Mouse (Mus musculus) bone marrow macrophage, adult 2 months (primary cell): ENCODE results near the gene Znhit6. TPM values are rescaled to one million over a fixed set of nuclear protein-coding genes. Genes with fewer than 3 reads are reported as not detected.

ENCODE experiments used
- H3K27ac ChIP-seq: 2 replicates; pipeline ENCODE4 v1.5.1; 2012; ENCODE audit warnings: low read depth, low read length; ENCODE audit not compliant: insufficient read depth
- H3K4me1 ChIP-seq: 2 replicates; pipeline ENCODE4 v1.6.1; 2012; ENCODE audit warnings: low read length; ENCODE audit not compliant: control insufficient read depth, insufficient read depth
- H3K4me3 ChIP-seq: 2 replicates; pipeline ENCODE4 v1.5.1; 2012; ENCODE audit warnings: mild to moderate bottlenecking, low read length, moderate library complexity; ENCODE audit not compliant: insufficient read depth
- CTCF ChIP-seq: IDR thresholded peaks from 2 replicates; pipeline ENCODE4 v1.5.1; 2012; ENCODE audit warnings: low read depth, mild to moderate bottlenecking, low read length, moderate library complexity
- POLR2A ChIP-seq: IDR thresholded peaks from 2 replicates; pipeline ENCODE4 v1.6.1; 2012; ENCODE audit warnings: mild to moderate bottlenecking, low read depth, low read length, borderline replicate concordance
- polyA plus RNA-seq: library from polyadenylated mRNA; stranded (reverse); fragments of >200 nt; gene quantifications from 2 replicates; pipeline ENCODE4 v1.2.4, GENCODE M21; 2012; ENCODE audit not compliant: missing spikeins, insufficient read depth, insufficient read length

The Znhit6 gene
- polyA plus RNA-seq, 1 experiment, result 11.8 TPM

DNA sequence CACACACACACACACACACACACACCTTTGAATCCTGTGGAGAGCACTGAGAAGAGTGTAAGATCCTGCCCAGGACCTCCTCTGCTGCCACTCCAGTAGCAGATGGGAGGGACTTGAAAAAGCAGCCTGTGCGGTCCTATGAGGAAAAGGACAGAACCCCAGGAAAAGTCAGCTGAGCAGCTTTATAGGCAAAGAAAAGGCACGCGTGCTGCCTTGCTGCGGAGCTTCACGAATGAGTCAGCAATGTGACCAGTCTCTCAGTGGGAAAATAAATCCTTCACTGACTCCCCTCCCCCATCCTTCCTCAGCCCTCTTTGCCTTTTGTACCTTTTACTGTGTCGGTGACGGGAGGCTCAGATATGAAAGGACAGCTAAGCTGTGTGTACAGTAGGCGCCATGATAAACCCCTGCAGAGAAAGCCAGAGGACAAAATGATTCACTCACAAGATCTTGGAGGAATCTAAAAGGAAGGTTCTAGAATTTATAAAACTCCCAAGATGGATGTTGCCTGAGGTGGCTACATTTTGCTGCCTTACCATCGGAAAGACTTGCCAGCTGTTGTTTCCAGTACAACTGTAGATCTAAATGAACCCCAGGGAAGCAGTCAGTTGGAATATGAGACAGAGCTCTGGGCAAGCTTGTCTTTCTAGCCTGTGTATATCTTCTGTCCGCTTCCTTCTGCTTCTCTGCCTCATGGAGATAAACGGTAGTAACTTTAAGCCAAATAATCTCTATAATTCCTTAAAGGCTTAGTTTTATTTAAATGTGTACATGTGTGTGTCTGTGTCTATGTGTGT lies 26.6 kb downstream of the Znhit6 start:
- H3K4me1 ChIP-seq, result no peaks in the 10 kb centered on the region
- H3K27ac ChIP-seq, result no peak overlapping the region
- no peak overlapping the region for H3K4me3 ChIP-seq
- TF ChIP-seq POLR2A, result no peak
- TF ChIP-seq CTCF, result no peak

DNA sequence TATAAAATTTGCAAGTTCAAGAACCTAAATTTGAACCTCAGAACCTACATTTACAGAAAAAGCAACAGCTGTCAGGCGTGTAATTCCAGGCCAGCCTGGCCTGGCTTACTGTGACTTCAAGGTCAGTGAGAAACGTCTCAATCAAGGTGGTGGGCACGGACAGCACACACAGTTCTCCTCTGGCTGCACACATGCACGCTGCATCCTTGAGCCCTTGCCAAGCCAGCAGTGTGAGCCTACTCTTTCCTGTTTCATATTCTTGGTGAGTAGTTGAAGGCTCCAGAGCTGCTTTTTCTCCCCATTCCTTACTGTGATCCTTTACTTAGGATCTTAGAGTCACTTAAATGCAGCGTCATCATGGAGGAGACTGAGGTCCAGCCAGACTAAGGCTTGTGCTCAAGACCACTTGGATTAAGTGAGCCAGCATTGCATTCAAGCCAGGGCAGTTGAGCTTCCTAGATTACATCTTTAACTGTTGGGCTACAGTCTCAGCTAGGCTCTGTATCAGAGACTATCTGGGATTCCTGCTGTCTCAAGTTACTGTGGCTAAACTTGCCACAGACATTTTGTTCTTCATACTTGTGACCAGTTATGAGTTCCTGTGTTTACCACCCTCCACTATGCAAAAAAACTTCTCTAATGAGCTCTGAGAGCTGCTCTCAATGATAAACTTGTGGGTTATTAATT lies 29.6 kb downstream of the Znhit6 start:
- H3K4me3 ChIP-seq, result no peak overlapping the region
- 0 out of 2 replicates have a peak, but pooled peaks cover 3% of the 10 kb centered on the region for H3K4me1 ChIP-seq
- H3K27ac ChIP-seq, result no peak overlapping the region
- TF ChIP-seq POLR2A, result no peak
- no peak for TF ChIP-seq CTCF

DNA sequence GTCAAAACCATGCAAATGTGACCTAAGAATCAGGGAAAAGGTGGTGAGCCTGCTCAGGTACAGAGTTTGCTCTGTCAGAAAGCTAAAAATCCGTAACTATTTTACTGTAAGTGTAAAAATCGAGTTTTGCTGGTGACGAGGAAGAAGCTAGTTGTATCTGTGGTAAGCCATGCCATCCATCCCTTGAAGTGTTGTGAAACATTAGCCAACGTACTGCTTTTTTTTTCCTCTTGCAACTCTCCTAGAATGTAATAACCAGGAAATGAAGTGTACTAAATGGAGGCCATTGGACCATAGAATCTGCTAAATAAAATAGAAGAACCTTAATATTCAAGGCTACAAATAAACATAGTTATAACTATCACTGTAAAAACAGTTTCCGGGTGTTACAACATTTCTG lies 32.3 kb downstream of the Znhit6 start:
- 0 out of 2 replicates have a peak, but pooled peaks cover 3% of the 10 kb centered on the region for H3K4me1 ChIP-seq
- no peak overlapping the region for H3K27ac ChIP-seq
- H3K4me3 ChIP-seq, result no peak overlapping the region
- TF ChIP-seq CTCF (no peak), POLR2A (no peak)

DNA sequence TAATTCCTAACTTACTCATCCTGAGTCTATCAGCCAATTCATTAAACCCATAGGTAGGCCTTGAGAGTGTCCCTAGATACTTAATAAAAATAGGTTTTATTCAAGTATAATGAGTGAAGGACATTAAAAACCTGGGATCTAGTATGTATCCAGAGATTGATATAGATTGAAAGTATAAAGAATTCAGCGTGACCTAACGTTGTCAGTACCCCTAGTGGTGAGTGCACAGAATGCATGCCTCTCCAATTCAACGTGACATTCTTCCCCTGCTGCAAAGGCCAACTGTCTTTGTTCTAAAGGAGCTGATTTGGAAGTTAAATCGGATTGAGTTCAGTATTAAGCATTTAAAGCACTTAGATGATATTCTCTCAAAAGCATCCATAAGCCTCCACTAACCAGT lies 36.7 kb downstream of the Znhit6 start:
- no peak for TF ChIP-seq POLR2A
- no peak for TF ChIP-seq CTCF
- Histone ChIP-seq H3K4me3 (no peak overlapping the region), H3K27ac (no peak overlapping the region), H3K4me1 (peaks cover 8% of the 10 kb centered on the region)

DNA sequence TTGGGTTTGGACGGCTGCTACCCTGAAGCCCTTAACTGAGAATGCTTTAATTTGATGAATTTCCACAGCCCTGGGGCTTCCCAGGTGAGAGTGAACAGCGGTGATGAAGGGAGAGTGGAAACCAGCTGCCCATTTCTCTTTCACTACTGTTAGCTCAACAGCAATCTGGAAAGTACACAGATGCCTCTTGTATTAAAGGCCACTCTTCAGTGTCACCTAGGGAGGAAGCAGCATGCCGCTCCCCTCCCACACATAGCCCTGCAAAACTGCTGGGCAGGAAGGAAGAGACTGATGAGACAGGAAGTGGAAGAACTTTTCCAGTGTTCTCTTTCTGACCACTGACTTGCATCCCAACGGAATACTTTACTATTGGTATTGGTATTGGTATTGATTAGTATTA lies 37.2 kb downstream of the Znhit6 start:
- TF ChIP-seq CTCF, result no peak
- H3K4me1 ChIP-seq, result peaks cover 6% of the 10 kb centered on the region
- no peak overlapping the region for H3K4me3 ChIP-seq
- H3K27ac ChIP-seq, result no peak overlapping the region

DNA sequence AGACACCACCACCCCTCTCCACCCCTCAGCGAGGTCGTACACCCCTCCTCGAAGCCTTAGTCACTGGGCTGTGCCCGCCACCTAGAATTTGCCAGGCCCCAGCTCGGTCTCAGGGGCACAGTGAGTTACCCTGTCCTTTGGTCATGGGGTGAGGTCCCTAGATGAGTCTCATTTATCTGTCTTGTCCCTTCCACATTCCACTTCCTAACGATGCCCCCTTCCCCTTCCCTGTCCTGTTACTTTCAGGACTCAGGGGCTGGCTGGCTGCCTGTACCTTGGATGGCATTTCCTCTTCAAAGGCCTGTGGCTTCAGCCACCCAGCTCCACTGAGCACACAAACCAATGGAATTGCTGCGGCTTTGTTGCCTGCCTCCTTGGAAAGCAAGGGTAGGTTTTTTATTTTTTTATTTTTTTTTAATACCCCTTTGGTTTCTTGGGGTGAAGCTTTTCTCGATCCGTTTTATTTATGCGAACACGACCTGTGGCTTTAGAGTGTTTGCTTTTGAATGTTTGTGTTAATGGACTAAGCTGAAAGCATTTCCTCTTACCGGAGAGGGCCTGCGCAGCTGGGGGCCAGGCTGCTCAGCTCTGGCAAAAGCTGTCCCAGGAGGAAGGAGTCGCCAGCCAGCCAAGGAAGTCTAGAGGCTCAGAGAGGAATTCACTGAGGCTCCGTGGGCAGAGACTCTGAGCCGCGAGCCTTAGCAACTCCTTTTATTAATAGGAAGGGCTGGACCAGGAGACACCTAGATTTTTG lies 38.5 kb downstream of the Znhit6 start:
- TF ChIP-seq CTCF (no peak), POLR2A (no peak)
- Histone ChIP-seq H3K4me3 (no peak overlapping the region), H3K27ac (no peak overlapping the region), H3K4me1 (peaks cover 6% of the 10 kb centered on the region)

DNA sequence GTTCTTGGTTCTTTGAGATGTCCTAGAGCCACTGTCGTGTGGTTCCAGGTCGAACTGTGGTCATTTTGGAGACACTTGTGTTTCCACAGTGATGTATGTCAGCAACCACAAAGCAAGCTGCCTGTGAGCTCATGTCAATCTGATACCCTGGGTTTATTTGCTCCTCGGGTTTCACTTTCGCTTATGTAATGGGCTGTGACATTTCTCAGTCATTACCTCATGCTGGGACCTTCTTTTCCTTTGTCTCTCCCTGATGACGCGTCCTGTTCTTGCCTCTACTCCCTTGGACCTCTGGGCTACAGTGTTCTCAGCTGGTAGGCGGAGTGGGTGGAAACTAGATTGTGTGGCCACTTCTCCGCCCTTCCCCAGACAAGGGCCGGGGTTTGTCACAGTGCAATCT lies 42.3 kb downstream of the Znhit6 start:
- Histone ChIP-seq H3K27ac (no peak overlapping the region), H3K4me1 (peaks cover 6% of the 10 kb centered on the region), H3K4me3 (no peak overlapping the region)
- TF ChIP-seq POLR2A (no peak), CTCF (no peak)

DNA sequence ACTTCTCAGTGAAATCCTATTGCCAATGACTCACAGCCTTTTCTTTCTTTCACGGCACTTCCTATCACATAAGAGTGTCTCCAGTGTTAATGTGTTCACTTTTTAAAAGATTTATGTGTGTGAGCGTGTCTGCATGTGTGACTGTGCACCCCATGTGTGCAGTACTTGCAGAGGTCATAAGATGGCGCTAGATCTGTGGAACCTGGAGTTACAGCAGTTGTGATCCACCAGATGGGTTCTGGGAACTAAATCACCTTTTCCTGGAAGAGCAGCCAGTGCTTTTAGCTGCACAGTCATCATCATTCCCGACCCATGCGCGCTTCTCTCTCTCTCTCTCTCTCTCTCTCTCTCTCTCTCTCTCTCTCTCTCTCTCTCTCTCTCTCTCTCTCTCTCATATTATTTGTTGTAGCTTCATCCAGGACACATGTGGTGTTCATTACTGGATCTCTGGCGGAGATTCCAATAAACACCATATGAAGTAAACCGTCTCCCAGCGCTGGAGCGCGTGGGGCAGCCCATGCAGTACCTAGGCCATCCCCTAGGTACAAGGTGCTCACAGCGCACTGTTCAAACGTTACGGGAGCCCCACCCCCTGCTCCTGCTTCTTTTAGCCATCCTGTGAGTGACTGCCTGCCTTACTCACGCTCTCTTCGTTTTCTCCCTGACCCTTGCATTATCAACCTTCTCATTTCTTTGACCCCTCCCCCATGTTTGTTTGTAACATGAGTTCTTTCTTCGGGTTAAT lies 43.8 kb downstream of the Znhit6 start:
- Histone ChIP-seq H3K4me3 (no peak overlapping the region), H3K27ac (no peak overlapping the region), H3K4me1 (0 out of 2 replicates have a peak, but pooled peaks cover 3% of the 10 kb centered on the region)
- TF ChIP-seq CTCF (no peak), POLR2A (no peak)

DNA sequence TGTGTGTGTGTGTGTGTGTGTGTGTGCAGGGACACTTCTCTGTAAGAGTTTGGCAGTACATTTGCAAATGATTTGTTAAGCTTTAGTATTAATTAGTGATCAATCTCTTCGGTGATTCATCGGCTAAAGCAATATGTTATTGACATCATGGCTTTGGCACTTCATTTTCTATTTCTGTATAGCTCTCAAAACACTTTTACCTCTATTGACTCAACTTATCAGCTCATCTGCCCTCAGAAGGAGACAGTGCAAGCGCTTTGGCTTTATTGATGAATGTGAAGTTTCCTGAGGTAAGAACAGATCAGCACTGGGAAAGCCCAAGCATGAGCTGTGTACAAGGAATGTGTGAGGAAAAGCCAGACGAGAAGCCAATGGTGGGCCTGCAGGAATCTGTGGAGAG lies 45.2 kb downstream of the Znhit6 start:
- TF ChIP-seq POLR2A, result no peak
- no peak for TF ChIP-seq CTCF
- H3K4me1 ChIP-seq, result no peaks in the 10 kb centered on the region
- no peak overlapping the region for H3K4me3 ChIP-seq
- no peak overlapping the region for H3K27ac ChIP-seq
